Comparison of ENCODE assay signal across 14 mouse cellular contexts in genomic region chr15:83043362-83043708, GRCm38 (mm10). TPM values are rescaled to one million over a fixed set of nuclear protein-coding genes. Genes with fewer than 3 reads are reported as not detected.
DNase-seq lines count a peak whose midpoint lies in the region; ATAC-seq and TF ChIP-seq lines count a peak whose summit lies in the region.
"Had no signal": no experiment of that assay in that cellular context is flagged by ENCODE, and none has a peak within 500 bp of the region (broad histone marks: within the 10 kb centered on the region; RNA-seq: fewer than 3 reads in every experiment).

No protein-coding gene starts in this region.

- no peak for ATAC-seq in heart, embryonic 16.5 days (replicated peaks; ENCODE audit: extremely low read depth, insufficient read depth, low FRiP score)
- peak; percentile 58; the same call in 1 of the 2 replicates for ATAC-seq in intestine, embryonic 15.5 days
- no peak for ATAC-seq in midbrain, postnatal 0 days (ENCODE audit: low FRiP score)
- ATAC-seq: liver, embryonic 12.5 days had no signal

- peaks cover 22% of the 10 kb centered on the region for H3K4me1 ChIP-seq in heart, embryonic 16.5 days (ENCODE audit: control insufficient read depth, insufficient read depth, low read length)
- H3K4me1 ChIP-seq in forebrain, embryonic 10.5 days, result peaks cover 42% of the 10 kb centered on the region
- peaks cover 36% of the 10 kb centered on the region for H3K4me1 ChIP-seq in intestine, embryonic 15.5 days (replicated peaks)
- H3K4me1 ChIP-seq in midbrain, postnatal 0 days (ENCODE audit: insufficient read depth, low read length), result peaks cover 6% of the 10 kb centered on the region; the same call in 1 of the 2 replicates

- intact Hi-C loops in heart, postnatal 14 days (cut with DNase I), result no loop called here
- intact Hi-C loops in left cerebral cortex, postnatal 25 days (cut with DNase I), result no loop called here

- TF ChIP-seq CTCF in midbrain, postnatal 0 days (IDR thresholded peaks at IDR 0.05), result no peak

- H3K9ac ChIP-seq in heart, embryonic 16.5 days (ENCODE audit: low read length), result peak overlapping the region; percentile 52; the same call in 1 of the 2 replicates
- no peak overlapping the region for H3K9ac ChIP-seq in intestine, embryonic 15.5 days
- peak overlapping the region; percentile 46; the same call in 1 of the 2 replicates for H3K9ac ChIP-seq in midbrain, postnatal 0 days (replicated peaks; ENCODE audit: low read length, poor library complexity, severe bottlenecking)
- H3K9ac ChIP-seq: liver, embryonic 12.5 days had no signal

- H3K27ac ChIP-seq in heart, embryonic 16.5 days (ENCODE audit: low read length), result no peak overlapping the region
- H3K27ac ChIP-seq in forebrain, embryonic 10.5 days, result peak overlapping the region; percentile 82
- no peak overlapping the region for H3K27ac ChIP-seq in intestine, embryonic 15.5 days
- peak overlapping the region; percentile 81 for H3K27ac ChIP-seq in midbrain, postnatal 0 days (ENCODE audit: low read depth, low read length)
- H3K27ac ChIP-seq: liver, embryonic 12.5 days had no signal

- no peak overlapping the region for H3K4me2 ChIP-seq in heart, embryonic 16.5 days (ENCODE audit: low read depth, low read length)
- H3K4me2 ChIP-seq in intestine, embryonic 15.5 days (replicated peaks), result 0 out of 2 replicates have a peak overlapping the region, but pooled peaks have one; percentile 6
- H3K4me2 ChIP-seq in midbrain, postnatal 0 days (ENCODE audit: low read depth, low read length, poor library complexity, severe bottlenecking), result peak overlapping the region; percentile 45; the same call in 1 of the 2 replicates
- H3K4me2 ChIP-seq: liver, embryonic 12.5 days had no signal

- 0 out of 2 replicates have a peak, but pooled peaks cover 7% of the 10 kb centered on the region for H3K9me3 ChIP-seq in heart, embryonic 16.5 days (replicated peaks; ENCODE audit: control insufficient read depth, low read length)
- H3K9me3 ChIP-seq in forebrain, embryonic 10.5 days, result peaks cover 8% of the 10 kb centered on the region
- H3K9me3 ChIP-seq in intestine, embryonic 15.5 days, result no peaks in the 10 kb centered on the region
- H3K9me3 ChIP-seq in midbrain, postnatal 0 days (ENCODE audit: low read length), result no peaks in the 10 kb centered on the region

- WGBS in heart, embryonic 16.5 days, result 70% methylated on average over 22 of the region's 22 CpGs
- 73% methylated on average over 22 of the region's 22 CpGs for WGBS in forebrain, embryonic 10.5 days
- 61% methylated on average over 22 of the region's 22 CpGs for WGBS in intestine, embryonic 15.5 days
- 63% methylated on average over 22 of the region's 22 CpGs for WGBS in midbrain, postnatal 0 days

- no peak overlapping the region for H3K4me3 ChIP-seq in heart, embryonic 16.5 days (ENCODE audit: low read length)
- peak overlapping the region; percentile 35; the same call in 1 of the 2 replicates for H3K4me3 ChIP-seq in forebrain, embryonic 10.5 days
- no peak overlapping the region for H3K4me3 ChIP-seq in intestine, embryonic 15.5 days (replicated peaks)
- H3K4me3 ChIP-seq in midbrain, postnatal 0 days (ENCODE audit: low read depth, low read length), result no peak overlapping the region
- H3K4me3 ChIP-seq: erythroblast, embryonic 14.5 days; liver, embryonic 12.5 days had no signal

- DNase-seq in heart, postnatal 14 days, result no peak
- DNase-seq in forebrain, embryonic 10.5 days (ENCODE audit: extremely low spot score, low spot score), result no peak
- no peak for DNase-seq in midbrain, postnatal 0 days (ENCODE audit: low spot score)
- DNase-seq in cerebellum, adult 8-10 months, result no peak
- DNase-seq in left cerebral cortex, postnatal 25 days (ENCODE audit: low spot score in 2 of 2), result no peak
- DNase-seq in kidney, postnatal 4 days, result no peak
- DNase-seq: B cell, adult 2 months; cerebellum, adult 9-10 months; kidney, adult 11 months; spleen, adult 18-20 months had no signal

- no peaks in the 10 kb centered on the region for H3K27me3 ChIP-seq in heart, embryonic 16.5 days (ENCODE audit: control insufficient read depth, insufficient read depth, low read length)
- peaks cover 39% of the 10 kb centered on the region for H3K27me3 ChIP-seq in forebrain, embryonic 10.5 days (ENCODE audit: poor library complexity, severe bottlenecking)
- no peaks in the 10 kb centered on the region for H3K27me3 ChIP-seq in intestine, embryonic 15.5 days (replicated peaks)
- no peaks in the 10 kb centered on the region for H3K27me3 ChIP-seq in midbrain, postnatal 0 days (ENCODE audit: insufficient read depth, low read length)

- no peaks in the 10 kb centered on the region for H3K36me3 ChIP-seq in heart, embryonic 16.5 days (ENCODE audit: control insufficient read depth, insufficient read depth)
- H3K36me3 ChIP-seq in forebrain, embryonic 10.5 days (replicated peaks), result no peaks in the 10 kb centered on the region
- no peaks in the 10 kb centered on the region for H3K36me3 ChIP-seq in intestine, embryonic 15.5 days
- H3K36me3 ChIP-seq in midbrain, postnatal 0 days (ENCODE audit: insufficient read depth, low read length), result no peaks in the 10 kb centered on the region
- H3K36me3 ChIP-seq: liver, embryonic 12.5 days had no signal

RNA-seq across cellular contexts. Expression of gene Nfam1, which starts 10.2 kb away (rescaled TPM):
- 2.3 and 3.2 TPM in 2 replicates for polyA plus RNA-seq in heart, embryonic 16.5 days (2015; fragmentation: Nextera tagmentation; extraction: Ambion mirVana)
- total RNA-seq in heart, postnatal 14 days (2021), result 1 to 10 TPM; 2.2 to 2.4 TPM
- 1.6 and 2.3 TPM in 2 replicates for polyA plus RNA-seq in forebrain, embryonic 10.5 days (2016; fragmentation: Nextera tagmentation; extraction: Ambion mirVana)
- 3.7 and 3.8 TPM in 2 replicates for polyA plus RNA-seq in intestine, embryonic 15.5 days (2015; fragmentation: Nextera tagmentation; extraction: Ambion mirVana)
- total RNA-seq in midbrain, postnatal 0 days (2014; rRNA removed), result 3.3 and 4.1 TPM in 2 replicates
- polyA plus RNA-seq in midbrain, postnatal 0 days (2015; fragmentation: Nextera tagmentation; extraction: Ambion mirVana), result 1.9 and 2.6 TPM in 2 replicates
- 1 to 10 TPM; 2.0 to 2.8 TPM for total RNA-seq in left cerebral cortex, postnatal 25 days (2021)

RNA-seq across cellular contexts. Expression of gene Serhl, which starts 46.0 kb away (rescaled TPM):
- polyA plus RNA-seq in heart, embryonic 16.5 days (2015; fragmentation: Nextera tagmentation; extraction: Ambion mirVana), result 77.1 and 80.5 TPM in 2 replicates
- total RNA-seq in heart, postnatal 14 days (2021), result 10 to 100 TPM; 48.1 to 49.4 TPM
- polyA plus RNA-seq in forebrain, embryonic 10.5 days (2016; fragmentation: Nextera tagmentation; extraction: Ambion mirVana), result 49.7 and 51.8 TPM in 2 replicates
- polyA plus RNA-seq in intestine, embryonic 15.5 days (2015; fragmentation: Nextera tagmentation; extraction: Ambion mirVana), result 56.3 and 61.7 TPM in 2 replicates
- total RNA-seq in midbrain, postnatal 0 days (2014; rRNA removed), result 4.2 and 6.7 TPM in 2 replicates
- polyA plus RNA-seq in midbrain, postnatal 0 days (2015; fragmentation: Nextera tagmentation; extraction: Ambion mirVana), result 38.5 and 40.0 TPM in 2 replicates
- 1 to 10 TPM; 8.3 to 9.8 TPM for total RNA-seq in left cerebral cortex, postnatal 25 days (2021)

RNA-seq across cellular contexts. Expression of gene Tcf20, which starts 55.7 kb away (rescaled TPM):
- polyA plus RNA-seq in heart, embryonic 16.5 days (2015; fragmentation: Nextera tagmentation; extraction: Ambion mirVana), result 4.0 and 4.4 TPM in 2 replicates
- total RNA-seq in heart, postnatal 14 days (2021), result 10 to 100 TPM; 49.9 to 59.1 TPM
- polyA plus RNA-seq in forebrain, embryonic 10.5 days (2016; fragmentation: Nextera tagmentation; extraction: Ambion mirVana), result 6.5 and 7.1 TPM in 2 replicates
- polyA plus RNA-seq in intestine, embryonic 15.5 days (2015; fragmentation: Nextera tagmentation; extraction: Ambion mirVana), result 7.0 and 7.7 TPM in 2 replicates
- total RNA-seq in midbrain, postnatal 0 days (2014; rRNA removed), result 125 and 131 TPM in 2 replicates
- 10.6 and 11.8 TPM in 2 replicates for polyA plus RNA-seq in midbrain, postnatal 0 days (2015; fragmentation: Nextera tagmentation; extraction: Ambion mirVana)
- total RNA-seq in left cerebral cortex, postnatal 25 days (2021), result 100 to 1,000 TPM; 181 to 193 TPM

Comparison
In these comparisons a context has a peak if more than half of its experiments do, and no peak if none do; other contexts are left out.
1. H3K27ac ChIP-seq: peak in forebrain, embryonic 10.5 days (single experiment) and midbrain, postnatal 0 days (single experiment); none in heart, embryonic 16.5 days (single experiment) and intestine, embryonic 15.5 days (single experiment).